Mouse (Mus musculus) retina, adult 2 months (tissue): ENCODE data around the gene Mink1.
"Not testable (repeated sequence)": the region's sequence is repeated elsewhere in the genome, so short reads cannot be mapped to it uniquely, and the experiment has no call there.

Experiments used
- DNase-seq: peaks from one replicate; pipeline ENCODE4 v3.0.0-alpha.2; 2012; ENCODE audit warnings: low read depth, low spot score

Mink1 gene

GRCm38 (mm10) chr11:70557545-70557944 is 5.1 kb upstream of the Mink1 start:
- no peak for DNase-seq

- DNase-seq = no peak
These were observed 769 bp upstream of the Mink1 start for GRCm38 (mm10) chr11:70561937-70562286.

- DNase-seq = no peak
These were observed 351 bp downstream of the Mink1 start for GRCm38 (mm10) chr11:70562995-70563469.

GRCm38 (mm10) chr11:70563470-70564275 is 992 bp downstream of the Mink1 start:
- DNase-seq = no peak

DNA sequence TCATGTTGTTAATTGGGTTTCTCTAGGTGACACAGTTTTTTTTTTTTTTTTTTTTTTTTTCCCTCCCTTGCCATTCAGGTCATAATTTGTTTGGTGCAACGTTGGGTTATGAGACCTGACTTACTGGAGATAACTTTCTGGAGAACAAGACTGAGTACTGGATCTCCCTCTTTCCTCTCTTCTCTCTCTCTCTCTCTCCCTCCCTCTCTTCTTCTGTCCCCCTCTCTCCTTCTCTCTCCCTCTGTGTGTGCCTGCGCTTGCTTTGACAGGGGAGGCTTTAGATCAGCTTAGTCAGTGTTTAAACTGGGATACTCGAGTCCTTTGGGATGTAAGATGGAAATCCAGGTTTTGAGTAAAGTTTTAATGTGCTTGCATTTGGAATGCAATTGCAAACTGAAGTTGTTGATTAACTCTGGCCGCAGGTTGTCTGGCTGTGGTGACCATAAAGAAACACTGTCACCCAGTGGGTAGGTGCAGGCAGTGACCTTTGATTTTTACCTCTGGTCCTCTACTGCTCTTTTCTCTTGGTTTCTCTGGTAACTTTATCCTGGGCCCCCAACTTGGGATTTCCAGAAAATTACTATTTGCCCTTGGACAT is 1.7 kb downstream of the Mink1 start:
- no peak for DNase-seq

DNA sequence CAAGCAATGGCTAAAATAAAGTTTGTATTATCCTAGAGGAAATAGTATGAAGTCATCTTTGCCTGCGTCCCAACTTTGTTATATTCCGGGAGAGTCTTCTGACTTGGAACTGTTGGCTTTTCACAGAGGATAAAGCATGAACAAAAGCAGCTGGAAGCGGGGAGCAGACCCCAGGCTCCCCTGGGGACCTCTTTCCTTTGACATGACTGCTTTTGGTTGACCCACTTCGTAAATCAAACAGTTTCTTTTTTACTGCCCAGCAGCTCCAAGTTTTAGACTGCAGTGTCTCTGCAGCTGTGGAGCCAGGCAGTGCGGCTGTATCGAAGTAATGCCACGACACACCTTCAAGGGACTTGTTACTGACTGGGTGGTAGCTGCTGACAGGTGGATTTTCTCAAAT is 3.9 kb downstream of the Mink1 start:
- DNase-seq = no peak

GRCm38 (mm10) chr11:70570614-70571013 is 7.9 kb downstream of the Mink1 start:
- DNase-seq = not testable (repeated sequence)

- DNase-seq = no peak
These were observed 9.0 kb downstream of the Mink1 start for GRCm38 (mm10) chr11:70571641-70572040.

GRCm38 (mm10) chr11:70572348-70572902 is 9.7 kb downstream of the Mink1 start:
- DNase-seq = no peak

DNA sequence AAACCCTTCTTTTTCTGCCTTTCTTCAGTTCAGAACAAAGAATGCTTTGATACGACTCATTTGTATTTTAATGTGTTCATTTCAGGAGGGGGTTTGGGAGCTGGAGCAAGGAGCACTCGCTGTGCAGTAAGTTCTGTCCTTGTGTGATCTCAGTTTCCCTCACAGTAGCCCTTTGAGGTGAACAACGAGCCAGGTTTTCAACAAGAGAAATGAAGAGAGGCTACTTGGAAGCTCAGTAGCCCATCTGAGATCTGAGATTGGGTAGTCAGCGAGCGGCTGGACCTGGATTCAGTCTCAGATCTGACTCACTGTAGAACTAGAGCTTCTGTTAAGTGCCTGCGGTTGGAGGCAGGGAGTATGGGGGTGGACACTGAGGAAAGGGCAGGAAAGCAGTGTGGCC is 11.2 kb downstream of the Mink1 start:
- DNase-seq = no peak

DNA sequence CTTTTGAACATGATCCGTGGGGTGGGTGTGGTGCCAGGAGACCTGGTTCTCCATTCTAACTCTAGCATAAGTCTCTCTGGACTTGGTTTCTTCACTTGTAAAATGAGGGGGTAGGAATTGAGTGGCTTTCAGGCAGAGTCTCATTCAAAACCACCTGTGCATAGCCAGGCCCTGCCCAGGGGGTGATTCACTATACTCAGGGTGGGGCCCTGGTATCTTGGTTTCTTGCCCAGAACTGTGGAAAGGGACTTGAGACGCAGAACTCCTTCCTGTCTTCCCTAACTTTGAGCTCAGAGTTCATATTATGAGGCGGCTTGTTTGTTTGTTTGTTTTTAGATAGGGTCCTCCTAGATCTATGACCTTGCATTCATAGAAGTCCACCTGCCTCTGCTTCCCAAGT is 14.5 kb downstream of the Mink1 start:
- DNase-seq = no peak

- no peak for DNase-seq
These were observed 16.3 kb downstream of the Mink1 start for GRCm38 (mm10) chr11:70578962-70579361.

GRCm38 (mm10) chr11:70579710-70580357 is 17.2 kb downstream of the Mink1 start:
- no peak for DNase-seq

GRCm38 (mm10) chr11:70580358-70580720 is 17.7 kb downstream of the Mink1 start:
- DNase-seq = no peak

DNA sequence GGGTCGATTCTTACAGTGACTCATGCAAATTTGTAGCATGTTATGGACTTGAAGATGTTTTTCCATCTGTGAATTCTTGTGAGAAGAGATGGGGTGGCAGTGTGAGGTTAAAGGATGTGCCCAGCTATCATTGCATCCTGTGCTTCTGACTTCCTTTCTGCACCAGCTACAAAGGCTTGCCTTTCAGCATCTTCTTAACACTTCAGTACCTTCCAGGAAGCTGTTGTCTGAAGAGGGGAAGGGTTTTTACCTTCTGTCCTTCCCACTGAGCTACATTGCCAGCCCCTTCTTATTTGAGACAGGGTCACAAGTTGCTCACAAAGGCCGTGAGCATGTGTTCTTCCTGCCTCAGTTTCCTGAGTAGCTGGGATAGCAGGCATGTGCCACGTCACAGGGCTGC is 18.2 kb downstream of the Mink1 start:
- DNase-seq = no peak

GRCm38 (mm10) chr11:70582196-70582595 is 19.5 kb downstream of the Mink1 start:
- DNase-seq = no peak

- no peak for DNase-seq
These were observed 20.5 kb downstream of the Mink1 start for GRCm38 (mm10) chr11:70583022-70583714.

- DNase-seq = no peak
These were observed 21.1 kb downstream of the Mink1 start for GRCm38 (mm10) chr11:70583775-70584174.

- no peak for DNase-seq
These were observed 22.8 kb downstream of the Mink1 start for GRCm38 (mm10) chr11:70585457-70585856.

GRCm38 (mm10) chr11:70586261-70586660 is 23.6 kb downstream of the Mink1 start:
- no peak for DNase-seq

- no peak for DNase-seq
These were observed 24.3 kb downstream of the Mink1 start for GRCm38 (mm10) chr11:70586954-70587353.

GRCm38 (mm10) chr11:70591733-70592132 is 29.1 kb downstream of the Mink1 start:
- no peak for DNase-seq
